ENCODE assay signal across 10 mouse cellular contexts in the genomic region with DNA sequence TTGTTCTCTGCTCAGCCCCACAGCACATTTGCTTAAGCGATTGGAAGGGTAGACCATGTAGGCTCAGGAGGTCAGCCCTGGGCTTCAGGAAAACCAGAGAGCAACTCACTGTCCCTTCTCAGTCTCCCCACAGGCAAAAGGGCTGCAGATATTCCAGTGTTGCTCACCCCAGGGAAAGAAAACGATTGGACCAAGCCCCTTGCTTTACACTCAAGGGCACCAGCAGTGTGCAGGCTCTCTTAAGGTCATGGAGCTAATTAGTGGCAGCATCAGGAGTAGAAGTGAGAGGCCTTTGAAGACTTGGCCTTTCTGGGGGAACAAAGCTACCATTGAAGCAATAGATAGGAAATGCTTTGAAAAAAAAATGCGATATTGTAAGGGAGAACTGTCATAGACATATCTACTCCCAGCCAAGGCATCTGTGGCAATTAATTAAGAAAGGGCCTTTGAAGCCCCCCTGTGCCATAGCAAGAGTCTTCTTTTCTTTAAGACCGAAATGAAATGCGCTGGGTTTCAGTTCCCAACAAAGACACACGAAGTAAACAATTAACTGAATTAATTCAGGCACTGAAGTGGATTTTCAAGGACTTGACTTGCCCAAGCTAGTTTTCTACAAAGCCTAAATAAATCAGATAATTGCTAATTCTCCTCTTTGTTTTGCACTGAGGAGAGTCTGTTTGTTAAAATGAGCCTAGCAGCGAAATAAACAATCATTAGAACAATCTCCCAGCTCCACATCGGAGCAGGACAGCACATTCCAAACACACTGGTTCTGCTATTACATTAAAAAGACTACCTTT. TPM values are rescaled to one million over a fixed set of nuclear protein-coding genes. Genes with fewer than 3 reads are reported as not detected.
DNase-seq lines count a peak whose midpoint lies in the region; ATAC-seq and TF ChIP-seq lines count a peak whose summit lies in the region.
"Had no signal": no experiment of that assay in that cellular context is flagged by ENCODE, and none has a peak within 500 bp of the region (broad histone marks: within the 10 kb centered on the region; RNA-seq: fewer than 3 reads in every experiment).

No protein-coding gene starts in this region.

- WGBS in forebrain, embryonic 12.5 days = 2% methylated on average over 8 of the region's 8 CpGs
- 41% methylated on average over 8 of the region's 8 CpGs for WGBS in liver, embryonic 12.5 days (ENCODE audit: insufficient replicate concordance)

- no peaks in the 10 kb centered on the region for H3K9me3 ChIP-seq in forebrain, embryonic 12.5 days
- no peaks in the 10 kb centered on the region for H3K9me3 ChIP-seq in liver, embryonic 12.5 days (replicated peaks)

- H3K36me3 ChIP-seq in forebrain, embryonic 12.5 days (replicated peaks) = no peaks in the 10 kb centered on the region
- H3K36me3 ChIP-seq in liver, embryonic 12.5 days = no peaks in the 10 kb centered on the region

- H3K27ac ChIP-seq in left cerebral cortex, adult 2 months = peak overlapping the region; percentile 79
- peak overlapping the region; percentile 85 for H3K27ac ChIP-seq in forebrain, embryonic 12.5 days
- H3K27ac ChIP-seq in liver, embryonic 12.5 days = no peak overlapping the region

- peak overlapping the region; percentile 68 for H3K4me2 ChIP-seq in forebrain, embryonic 12.5 days
- peak overlapping the region; percentile 31 for H3K4me2 ChIP-seq in liver, embryonic 12.5 days

- H3K27me3 ChIP-seq in forebrain, embryonic 12.5 days = peaks cover 47% of the 10 kb centered on the region
- H3K27me3 ChIP-seq in liver, embryonic 12.5 days (replicated peaks) = peaks cover 43% of the 10 kb centered on the region

- H3K4me1 ChIP-seq in forebrain, embryonic 12.5 days = peaks cover 60% of the 10 kb centered on the region
- no peaks in the 10 kb centered on the region for H3K4me1 ChIP-seq in liver, embryonic 12.5 days

- peak overlapping the region; percentile 27 for H3K4me3 ChIP-seq in left cerebral cortex, adult 2 months
- H3K4me3 ChIP-seq in forebrain, embryonic 12.5 days (replicated peaks) = peak overlapping the region; percentile 51
- H3K4me3 ChIP-seq in liver, embryonic 12.5 days = no peak overlapping the region; the same call in 1 of the 2 replicates

- H3K9ac ChIP-seq in forebrain, embryonic 12.5 days = peak overlapping the region; percentile 36
- H3K9ac ChIP-seq in liver, embryonic 12.5 days = no peak overlapping the region

- TF ChIP-seq CTCF in left cerebral cortex, adult 2 months (IDR thresholded peaks at IDR 0.05) = no peak

- peak in 1 of 2 experiments; percentile 8 for DNase-seq in left cerebral cortex, adult 2 months (ENCODE audit: extremely low spot score in 1 of 2, low spot score in 2 of 2)
- DNase-seq in left cerebral cortex, adult 8-10 months (ENCODE audit: low spot score in 2 of 2) = no peak
- DNase-seq in retina, postnatal 1 day = peak; percentile 72
- no peak for DNase-seq in spleen, postnatal 36 days (ENCODE audit: low spot score in 2 of 2)
- DNase-seq in urinary bladder, postnatal 36 days (ENCODE audit: low spot score in 2 of 2) = no peak
- DNase-seq in thymus, postnatal 14 days = no peak
- DNase-seq: layer of hippocampus, postnatal 36 days had no signal

- ATAC-seq in forebrain, embryonic 12.5 days (ENCODE audit: low FRiP score) = peak; percentile 43
- no peak for ATAC-seq in liver, embryonic 12.5 days

- intact Hi-C loops in left cerebral cortex, adult 2 months (cut with DNase I) = loop anchor here (2.0 kb wide), 1 partner anchor 31 kb away; no protein-coding TSS in a partner anchor

RNA-seq across cellular contexts. Expression of a gene that starts 2.6 kb away (rescaled TPM):
- total RNA-seq in left cerebral cortex, adult 2 months (2021) = 10 to 100 TPM; 49.5 to 51.9 TPM
- total RNA-seq in left cerebral cortex, adult 8-10 months (2022) = 10 to 100 TPM; 44.5 to 52.1 (median 47.5) TPM
- polyA plus RNA-seq in forebrain, embryonic 12.5 days (2016; fragmentation: Nextera tagmentation; extraction: Ambion mirVana) = 92.5 and 118 TPM in 2 replicates
- 6.2 and 6.7 TPM in 2 replicates for polyA plus RNA-seq in liver, embryonic 12.5 days (2016; fragmentation: Nextera tagmentation; extraction: Ambion mirVana)
- total RNA-seq: common myeloid progenitor, adult 5-6 weeks had no signal
